Mouse (Mus musculus): ENCODE data around the gene Zfp691.

DNA sequence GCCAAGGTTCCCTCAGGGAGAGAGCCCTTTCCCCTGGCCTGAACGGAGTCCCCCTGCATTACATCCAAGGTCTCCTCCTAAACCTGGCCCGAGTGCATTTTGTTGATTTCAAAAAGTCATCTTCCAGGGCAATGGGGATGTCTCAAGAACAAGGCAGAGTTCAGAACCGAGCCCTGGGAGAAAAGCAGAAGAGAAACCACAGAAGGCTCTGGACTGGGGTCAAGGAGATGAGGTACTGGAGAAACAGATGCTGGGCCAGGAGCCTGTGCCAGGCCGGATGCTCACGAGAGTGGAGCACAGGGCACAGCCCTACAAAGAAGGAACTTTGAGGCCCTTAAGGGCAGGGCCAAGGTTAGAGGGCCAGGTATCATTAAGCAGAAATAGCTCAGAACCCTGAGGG, 3.7 kb upstream of the Zfp691 start:
- TF ChIP-seq POLR2A (IDR thresholded peaks at IDR 0.05; ENCODE audit: extremely low read depth, insufficient read depth, low read length) (no peak), CTCF (IDR thresholded peaks at IDR 0.05; ENCODE audit: low read depth, low read length) (no peak)
